Mouse (Mus musculus) liver, embryonic 13.5 days (tissue): Measurements from ENCODE around the gene 1700001L19Rik. TPM values are rescaled to one million over a fixed set of nuclear protein-coding genes. Genes with fewer than 3 reads are reported as not detected.
"Not testable (repeated sequence)": the region's sequence is repeated elsewhere in the genome, so short reads cannot be mapped to it uniquely, and the experiment has no call there.

ENCODE experiments used
- ATAC-seq: fragments of 200-750 bp; cut with Nextera tagmentation; 2 replicates; pipeline ENCODE4 v1.8.0; 2017; ENCODE audit warnings: low read depth, mild to moderate bottlenecking, moderate number of reproducible peaks, moderate library complexity
- DNase-seq: peaks from one replicate; pipeline ENCODE4 v3.0.0; 2022
- H3K27ac ChIP-seq: fragments of 300-500 bp; sonication (generic); 2 replicates; pipeline ENCODE4 v1.5.1; 2015; ENCODE audit warnings: moderate library complexity, mild to moderate bottlenecking, inconsistent platforms
- H3K27me3 ChIP-seq: fragments of 300-500 bp; sonication (generic); 2 replicates; pipeline ENCODE4 v1.6.1; 2015; ENCODE audit warnings: mild to moderate bottlenecking, inconsistent platforms
- H3K36me3 ChIP-seq: fragments of 300-500 bp; sonication (generic); 2 replicates; pipeline ENCODE4 v1.6.1; 2015; ENCODE audit warnings: mild to moderate bottlenecking, inconsistent platforms
- H3K4me1 ChIP-seq: fragments of 300-500 bp; sonication (generic); replicated peaks from 2 replicates; pipeline ENCODE4 v1.6.1; 2015; ENCODE audit warnings: inconsistent platforms
- H3K4me2 ChIP-seq: fragments of 300-500 bp; sonication (generic); 2 replicates; pipeline ENCODE4 v1.6.1; 2015; ENCODE audit warnings: inconsistent platforms, mild to moderate bottlenecking, moderate library complexity
- H3K4me3 ChIP-seq: fragments of 300-500 bp; sonication (generic); replicated peaks from 2 replicates; pipeline ENCODE4 v1.5.1; 2015; ENCODE audit warnings: mild to moderate bottlenecking, inconsistent platforms
- H3K9ac ChIP-seq: fragments of 300-500 bp; sonication (generic); 2 replicates; pipeline ENCODE4 v1.6.1; 2015; ENCODE audit warnings: mild to moderate bottlenecking, inconsistent platforms
- H3K9me3 ChIP-seq: fragments of 300-500 bp; sonication (generic); replicated peaks from 2 replicates; pipeline ENCODE4 v1.6.1; 2016; ENCODE audit warnings: inconsistent platforms
- WGBS: fragments of 180-500 bp; shearing (Covaris S2); methylation state at CpG from one replicate; pipeline ENCODE4 v1.1.7; 2015; ENCODE audit not compliant: insufficient replicate concordance; 5-methylcytosine and 5-hydroxymethylcytosine counted together
- polyA plus RNA-seq: library from polyadenylated mRNA; unstranded; fragments of >200 nt; fragmentation: Nextera tagmentation; extraction: Ambion mirVana; gene quantifications from 2 replicates; pipeline ENCODE4 v1.2.1, GENCODE M21; 2015

1700001L19Rik gene
- polyA plus RNA-seq = not detected in 2 replicates

DNA sequence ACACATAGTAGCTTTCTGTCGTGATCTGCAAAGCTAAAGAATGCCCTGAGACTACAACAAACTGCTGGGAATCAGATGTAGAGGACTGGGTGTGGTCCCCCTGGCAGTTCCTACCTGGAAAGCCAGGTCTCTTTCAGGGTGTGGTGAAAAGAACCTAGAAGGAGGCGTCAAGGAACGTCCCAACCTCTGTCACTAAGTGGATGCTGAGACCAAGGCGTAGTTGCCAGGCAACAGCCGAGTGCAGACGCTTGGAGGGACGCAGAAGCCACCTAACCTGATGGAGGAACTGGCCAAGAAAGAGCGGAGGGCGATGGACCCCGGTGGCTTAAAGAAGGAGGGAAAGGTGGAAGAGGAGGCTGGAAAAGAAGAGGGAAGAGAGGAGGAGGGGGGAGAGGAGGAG is at the start of gene 1700001L19Rik:
1700001L19Rik (plus strand) TSS at position 223 of the 400 bp plus-strand sequence.
- Histone ChIP-seq H3K27me3 (no peaks in the 10 kb centered on the region), H3K27ac (no peak within 1 kb of the TSS), H3K9ac (no peak within 1 kb of the TSS), H3K9me3 (no peaks in the 10 kb centered on the region), H3K4me1 (peaks cover 27% of the 10 kb centered on the region), H3K4me2 (peak within 1 kb of the TSS; percentile 47), H3K36me3 (peaks cover 13% of the 10 kb centered on the region), H3K4me3 (no peak within 1 kb of the TSS)
- no peak for DNase-seq
- WGBS = 18% methylated on average over 10 of the region's 10 CpGs
- ATAC-seq = no peak

DNA sequence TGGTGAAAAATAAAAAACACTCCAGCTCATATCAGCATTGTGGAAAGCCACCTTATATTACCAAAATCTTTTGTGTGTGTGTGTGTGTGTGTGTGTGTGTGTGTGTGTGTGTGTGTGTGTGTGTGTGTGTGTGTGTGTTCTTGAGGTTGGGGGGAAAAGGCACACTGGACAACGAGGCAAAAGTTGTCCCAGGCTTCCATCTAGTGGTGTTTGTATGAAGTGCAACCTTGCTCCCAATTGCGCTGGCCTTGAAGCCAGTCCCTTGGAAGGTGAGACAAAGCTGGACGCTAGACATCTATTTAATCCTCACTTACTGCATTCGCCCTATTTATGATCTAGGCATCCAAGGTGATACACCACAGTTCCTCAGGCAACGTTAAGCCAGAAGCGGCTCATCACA is 43.8 kb upstream of the 1700001L19Rik start:
- not testable (repeated sequence) for H3K4me3 ChIP-seq, H3K27ac ChIP-seq, H3K4me1 ChIP-seq, ATAC-seq, DNase-seq, H3K9me3 ChIP-seq, H3K4me2 ChIP-seq, H3K36me3 ChIP-seq, H3K27me3 ChIP-seq, H3K9ac ChIP-seq
- 15% methylated on average over 6 of the region's 6 CpGs for WGBS

DNA sequence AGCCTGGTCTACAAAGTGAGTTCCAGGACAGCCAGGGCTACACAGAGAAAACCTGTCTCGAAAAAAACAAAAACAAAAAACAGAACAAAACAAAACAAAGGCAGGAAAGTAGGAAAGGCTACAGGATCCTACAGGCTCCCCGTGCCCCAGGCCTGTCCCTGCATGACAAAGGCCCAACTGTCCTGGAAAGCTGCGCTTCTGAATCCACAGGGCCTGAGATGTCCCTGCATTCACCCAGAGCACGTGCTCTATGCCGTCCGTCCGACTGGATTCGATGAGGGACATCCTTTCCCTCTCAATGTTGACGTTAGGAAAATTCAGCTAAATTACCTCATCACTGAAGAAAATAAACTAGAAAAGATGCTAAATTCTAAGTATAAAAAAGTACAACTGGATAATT is 29.1 kb upstream of the 1700001L19Rik start:
- no peak for ATAC-seq
- no peaks in the 10 kb centered on the region for H3K4me1 ChIP-seq
- H3K27ac ChIP-seq = no peak overlapping the region
- WGBS = 90% methylated on average over 9 of the region's 9 CpGs
- H3K9me3 ChIP-seq = no peaks in the 10 kb centered on the region
- no peak for DNase-seq
- H3K9ac ChIP-seq = no peak overlapping the region
- H3K36me3 ChIP-seq = peaks cover 84% of the 10 kb centered on the region
- no peak overlapping the region for H3K4me2 ChIP-seq
- H3K4me3 ChIP-seq = no peak overlapping the region
- H3K27me3 ChIP-seq = no peaks in the 10 kb centered on the region

DNA sequence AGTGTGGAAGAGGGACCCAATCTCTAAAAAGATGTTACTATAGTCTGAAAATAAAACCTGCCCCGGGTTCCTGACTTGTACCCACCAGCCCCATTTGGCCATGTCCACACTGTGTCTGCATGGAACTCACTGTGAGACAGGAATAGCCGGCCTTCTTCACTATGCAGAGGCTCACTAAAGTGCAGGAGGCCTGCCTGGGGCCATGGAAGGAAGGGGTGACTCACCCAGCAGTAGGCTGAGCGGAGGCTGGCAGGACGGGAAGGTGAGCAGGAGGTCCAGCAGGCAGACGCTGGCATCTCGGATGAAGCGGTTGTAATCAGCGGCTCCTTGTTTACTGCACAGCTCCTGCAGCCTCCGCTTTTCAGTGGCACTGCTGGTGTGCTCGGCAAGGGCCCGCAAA is 28.7 kb upstream of the 1700001L19Rik start:
- Histone ChIP-seq H3K4me1 (no peaks in the 10 kb centered on the region), H3K27me3 (no peaks in the 10 kb centered on the region), H3K4me2 (no peak overlapping the region), H3K9me3 (no peaks in the 10 kb centered on the region), H3K4me3 (no peak overlapping the region), H3K27ac (no peak overlapping the region), H3K36me3 (peaks cover 83% of the 10 kb centered on the region), H3K9ac (no peak overlapping the region)
- ATAC-seq (no peak), DNase-seq (no peak)
- 89% methylated on average over 11 of the region's 11 CpGs for WGBS

DNA sequence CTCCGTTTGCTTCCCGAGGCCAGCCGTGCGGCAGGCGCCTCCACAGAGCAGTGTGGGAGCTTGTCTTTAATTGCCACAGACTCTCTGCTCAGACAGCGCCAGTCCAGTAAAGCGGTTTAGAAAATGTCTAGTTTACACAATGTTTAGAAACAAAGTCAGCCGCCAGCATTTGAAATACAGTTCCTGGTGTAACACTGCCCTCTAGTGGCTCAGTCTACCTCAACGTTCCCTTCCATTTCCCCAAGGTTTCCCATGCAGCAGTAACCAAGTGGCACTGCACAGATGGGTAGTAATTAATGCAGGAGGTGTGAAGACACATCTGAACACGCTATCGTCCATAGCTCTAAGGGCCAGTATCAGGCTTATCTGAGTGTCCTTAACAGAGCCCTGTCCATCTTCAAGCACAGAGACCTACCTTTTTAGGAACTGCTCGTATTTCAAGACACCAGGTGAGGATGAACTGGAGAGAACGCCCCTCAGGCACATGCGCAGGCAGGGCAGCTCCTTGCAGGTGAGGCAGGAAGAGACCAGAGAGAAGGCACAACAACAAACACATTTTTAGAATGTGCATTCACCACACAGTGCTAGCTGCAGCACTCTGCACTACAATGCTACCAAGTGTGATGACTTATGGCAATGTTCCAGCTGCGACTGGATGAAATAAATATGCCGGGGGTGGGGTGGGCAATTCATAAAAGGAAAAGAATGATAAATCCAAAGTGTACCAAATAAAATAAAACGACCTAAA is 27.5 kb upstream of the 1700001L19Rik start:
- no peak overlapping the region for H3K4me3 ChIP-seq
- no peak for ATAC-seq

DNA sequence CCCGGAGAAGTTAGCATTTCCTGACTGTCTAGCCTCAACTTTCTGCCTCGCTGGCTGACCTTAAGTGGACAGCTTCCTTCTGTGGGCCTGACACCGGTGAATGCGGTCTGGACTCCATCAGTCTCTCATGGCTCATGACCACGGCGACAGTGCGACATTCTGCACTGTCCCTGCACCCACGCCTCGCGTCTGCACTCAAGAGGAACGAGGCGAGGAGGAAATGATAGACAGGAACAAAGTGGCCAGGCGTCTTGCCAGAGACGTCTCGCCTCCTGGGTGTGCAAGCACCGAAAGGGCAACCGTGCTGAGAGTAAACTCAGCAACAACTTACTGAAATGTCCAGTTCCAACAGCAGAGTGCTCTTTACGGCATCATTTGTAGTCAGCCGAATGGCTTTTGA is 25.0 kb upstream of the 1700001L19Rik start:
- Histone ChIP-seq H3K9ac (no peak overlapping the region), H3K4me1 (no peaks in the 10 kb centered on the region), H3K27me3 (no peaks in the 10 kb centered on the region), H3K27ac (no peak overlapping the region), H3K4me2 (no peak overlapping the region), H3K9me3 (no peaks in the 10 kb centered on the region), H3K4me3 (no peak overlapping the region), H3K36me3 (peaks cover 81% of the 10 kb centered on the region)
- DNase-seq (no peak), ATAC-seq (no peak)
- 77% methylated on average over 19 of the region's 19 CpGs for WGBS

More for the DNA sequence above, 27.5 kb upstream of the 1700001L19Rik start:
- Histone ChIP-seq H3K4me1 (no peaks in the 10 kb centered on the region), H3K9me3 (no peaks in the 10 kb centered on the region), H3K9ac (no peak overlapping the region), H3K27me3 (no peaks in the 10 kb centered on the region), H3K4me2 (no peak overlapping the region), H3K36me3 (peaks cover 82% of the 10 kb centered on the region), H3K27ac (no peak overlapping the region)
- no peak for DNase-seq
- WGBS = 68% methylated on average over 17 of the region's 17 CpGs

DNA sequence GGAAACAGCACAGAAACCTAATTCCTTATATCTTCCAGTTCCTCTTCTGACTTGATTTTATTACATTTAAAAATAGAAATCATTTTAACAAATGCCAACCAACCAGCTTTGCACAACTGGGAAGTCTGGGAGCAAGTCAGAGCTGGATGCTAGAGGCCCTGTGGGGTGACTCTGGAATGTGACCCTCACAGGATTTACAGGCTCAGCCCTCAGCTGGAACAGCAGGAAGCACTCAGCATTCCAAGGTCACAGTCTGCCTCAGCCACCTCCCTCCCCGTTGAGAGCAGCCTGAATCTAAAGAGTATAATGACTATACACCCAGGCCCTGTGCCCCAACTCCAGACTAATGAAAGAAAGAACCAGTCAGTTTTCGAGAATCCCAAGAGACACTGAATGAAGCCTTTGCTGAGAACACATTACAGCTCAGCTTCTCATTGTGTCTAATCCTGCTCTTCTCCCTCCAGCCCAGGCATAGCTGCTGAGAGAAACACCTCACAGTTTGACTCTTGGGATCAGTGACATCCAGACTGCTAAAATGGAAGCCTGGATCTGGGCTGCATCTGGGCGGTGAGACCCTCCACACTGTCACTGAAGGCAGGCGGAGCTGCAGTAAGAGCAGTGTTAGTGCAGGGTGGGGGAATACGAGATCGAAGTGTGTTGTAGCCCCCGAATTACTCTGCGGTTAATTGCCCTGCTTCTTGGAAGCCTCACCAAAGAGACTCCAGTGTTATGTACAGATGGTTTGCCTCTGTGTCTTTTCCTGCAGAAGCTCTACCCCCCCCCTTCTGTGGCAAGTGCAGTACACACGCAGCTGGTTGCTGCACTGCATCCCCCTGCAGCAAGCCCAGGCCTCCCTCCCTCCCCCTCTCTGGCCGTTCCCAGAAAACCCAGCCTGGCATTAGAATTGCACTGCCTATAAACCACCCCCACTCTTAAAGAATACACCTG is 24.0 kb upstream of the 1700001L19Rik start:
- Histone ChIP-seq H3K36me3 (peaks cover 83% of the 10 kb centered on the region), H3K9ac (no peak overlapping the region), H3K27me3 (no peaks in the 10 kb centered on the region), H3K4me2 (no peak overlapping the region), H3K4me3 (no peak overlapping the region), H3K9me3 (no peaks in the 10 kb centered on the region), H3K27ac (no peak overlapping the region), H3K4me1 (no peaks in the 10 kb centered on the region)
- no peak for DNase-seq
- 76% methylated on average over 10 of the region's 10 CpGs for WGBS
- no peak for ATAC-seq

DNA sequence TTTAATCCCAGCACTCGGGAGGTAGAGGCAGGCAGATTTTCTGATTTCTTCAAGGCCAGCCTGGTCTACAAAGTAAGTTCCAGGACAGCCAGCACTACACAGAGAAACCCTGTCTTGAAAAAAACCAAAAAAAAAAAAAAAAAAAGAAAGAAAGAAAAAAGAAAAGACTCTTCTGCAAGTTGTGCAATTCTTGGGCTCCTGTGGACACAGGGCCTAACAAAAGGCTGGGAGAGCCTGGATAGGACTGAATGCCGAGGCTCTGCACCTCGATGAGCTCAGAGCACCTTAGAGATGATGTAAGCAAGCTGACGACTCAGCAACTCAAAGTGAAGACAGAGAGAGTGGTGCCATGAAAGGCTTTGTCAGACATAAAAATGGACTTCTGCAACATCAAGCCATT is 22.8 kb upstream of the 1700001L19Rik start:
- Histone ChIP-seq H3K9me3 (no peaks in the 10 kb centered on the region), H3K4me2 (no peak overlapping the region), H3K4me3 (no peak overlapping the region), H3K4me1 (no peaks in the 10 kb centered on the region), H3K9ac (no peak overlapping the region), H3K36me3 (peaks cover 85% of the 10 kb centered on the region), H3K27me3 (no peaks in the 10 kb centered on the region), H3K27ac (no peak overlapping the region)
- 74% methylated on average over 4 of the region's 4 CpGs for WGBS
- no peak for DNase-seq
- no peak for ATAC-seq

DNA sequence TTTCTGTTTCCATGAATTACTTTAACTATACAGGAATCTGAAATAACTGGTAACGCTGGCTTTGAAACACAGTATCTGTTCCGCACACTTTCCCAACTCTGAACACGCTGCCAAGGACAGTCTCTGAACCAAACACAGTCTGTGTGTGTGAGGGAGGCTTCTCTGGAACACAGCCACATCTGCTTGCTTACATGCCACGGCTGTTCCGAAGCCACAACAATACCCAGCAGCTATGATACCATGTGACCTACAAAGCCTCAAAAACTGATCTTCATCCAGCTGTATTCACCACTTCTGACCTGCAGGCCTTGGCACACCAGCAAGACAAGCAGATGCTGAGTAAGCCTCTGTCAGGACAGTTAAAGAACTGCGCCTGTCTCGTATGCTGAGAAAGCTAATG is 19.3 kb upstream of the 1700001L19Rik start:
- no peak for DNase-seq
- WGBS = 89% methylated on average over 7 of the region's 7 CpGs
- Histone ChIP-seq H3K9me3 (no peaks in the 10 kb centered on the region), H3K4me1 (peaks cover 18% of the 10 kb centered on the region), H3K36me3 (peaks cover 61% of the 10 kb centered on the region), H3K27ac (no peak overlapping the region), H3K9ac (no peak overlapping the region), H3K4me3 (no peak overlapping the region), H3K4me2 (no peak overlapping the region), H3K27me3 (no peaks in the 10 kb centered on the region)
- ATAC-seq = no peak

DNA sequence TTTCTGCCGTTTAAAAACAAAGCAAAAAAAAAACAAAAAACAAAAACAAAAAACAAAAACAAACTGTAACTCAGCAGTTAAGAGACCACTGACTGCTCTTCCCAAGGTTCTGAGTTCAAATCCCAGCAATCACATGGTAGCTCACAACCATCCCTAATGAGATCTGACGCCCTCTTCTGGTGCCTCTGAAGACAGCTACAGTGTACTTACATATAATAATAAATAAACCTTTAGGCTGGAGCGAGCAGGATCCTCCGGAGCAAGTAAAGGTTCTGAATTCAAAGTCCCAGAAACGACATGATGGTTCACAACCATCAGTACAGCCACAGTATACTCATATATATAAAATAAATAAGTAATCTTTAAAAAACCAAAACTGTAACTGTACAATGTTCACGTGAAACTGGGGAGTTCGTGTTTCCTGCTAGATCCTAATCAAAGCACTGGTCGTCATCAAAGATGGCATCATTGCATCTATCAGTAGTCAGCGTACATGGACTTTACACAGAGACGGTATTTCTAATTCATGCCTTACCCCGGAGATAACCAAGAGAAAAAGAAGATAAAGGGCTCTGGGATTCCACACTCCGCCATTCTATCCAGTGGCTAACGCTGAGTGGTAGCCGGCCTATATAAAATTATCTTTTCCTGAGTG is 16.0 kb upstream of the 1700001L19Rik start:
- DNase-seq (no peak), ATAC-seq (no peak; the same call in 1 of the 2 replicates)
- no peaks in the 10 kb centered on the region for H3K9me3 ChIP-seq
- H3K4me1 ChIP-seq = peaks cover 24% of the 10 kb centered on the region
- H3K27me3 ChIP-seq = no peaks in the 10 kb centered on the region
- H3K4me2 ChIP-seq = peak overlapping the region; percentile 82
- H3K36me3 ChIP-seq = peaks cover 61% of the 10 kb centered on the region
- H3K9ac ChIP-seq = peak overlapping the region; percentile 83
- H3K27ac ChIP-seq = peak overlapping the region; percentile 64
- 16% methylated on average over 14 of the region's 14 CpGs for whole genome bisulfite sequencing
- peak overlapping the region; percentile 85 for H3K4me3 ChIP-seq
